Mouse (Mus musculus) neural tube, embryonic 14.5 days (tissue): ENCODE data around the gene Tubb2b. TPM values are rescaled to one million over a fixed set of nuclear protein-coding genes. Genes with fewer than 3 reads are reported as not detected.

Experiments used
- ATAC-seq: fragments of 200-750 bp; cut with Nextera tagmentation; 2 replicates; pipeline ENCODE4 v1.8.0; 2017; ENCODE audit warnings: low read depth, mild to moderate bottlenecking, moderate TSS enrichment, moderate library complexity
- H3K27ac ChIP-seq: fragments of 300-500 bp; sonication (generic); 2 replicates; pipeline ENCODE4 v1.5.1; 2014; ENCODE audit warnings: low read depth, mild to moderate bottlenecking, control low read depth, low read length, moderate library complexity, mixed read lengths
- H3K27me3 ChIP-seq: fragments of 300-500 bp; sonication (generic); 2 replicates; pipeline ENCODE4 v1.6.1; 2014; ENCODE audit warnings: low read length; ENCODE audit not compliant: control insufficient read depth, insufficient read depth
- H3K36me3 ChIP-seq: fragments of 300-500 bp; sonication (generic); 2 replicates; pipeline ENCODE4 v1.6.1; 2014; ENCODE audit warnings: low read length, mixed read lengths; ENCODE audit not compliant: control insufficient read depth, insufficient read depth
- H3K4me1 ChIP-seq: fragments of 300-500 bp; sonication (generic); 2 replicates; pipeline ENCODE4 v1.6.1; 2014; ENCODE audit warnings: low read length; ENCODE audit not compliant: control insufficient read depth, insufficient read depth
- H3K4me2 ChIP-seq: fragments of 300-500 bp; sonication (generic); 2 replicates; pipeline ENCODE4 v1.6.1; 2014; ENCODE audit warnings: mild to moderate bottlenecking, low read depth, low read length, control low read depth
- H3K4me3 ChIP-seq: fragments of 300-500 bp; sonication (generic); 2 replicates; pipeline ENCODE4 v1.5.1; 2014; ENCODE audit warnings: low read depth, low read length, control low read depth, mixed read lengths
- H3K9ac ChIP-seq: fragments of 300-500 bp; sonication (generic); replicated peaks from 2 replicates; pipeline ENCODE4 v1.6.1; 2014; ENCODE audit warnings: low read depth, mild to moderate bottlenecking, control low read depth, low read length, mixed read lengths
- H3K9me3 ChIP-seq: fragments of 300-500 bp; sonication (generic); 2 replicates; pipeline ENCODE4 v1.6.1; 2016; ENCODE audit warnings: low read length; ENCODE audit not compliant: control insufficient read depth
- WGBS: fragments of 180-500 bp; shearing (Covaris S2); extraction: QIAGEN DNeasy Blood & Tissue Kit; methylation state at CpG from one replicate; pipeline ENCODE4 v1.1.7; 2014; 5-methylcytosine and 5-hydroxymethylcytosine counted together
- polyA plus RNA-seq: library from polyadenylated mRNA; unstranded; fragments of >200 nt; fragmentation: Nextera tagmentation; extraction: Ambion mirVana; gene quantifications from 2 replicates; pipeline ENCODE4 v1.2.1, GENCODE M21; 2014

Gene Tubb2b
- polyA plus RNA-seq, 1 experiment from 2014 or later = 629 TPM

- H3K4me2 ChIP-seq = peak overlapping the region; percentile 69
- peak overlapping the region; percentile 93 for H3K4me3 ChIP-seq
- H3K27ac ChIP-seq = peak overlapping the region; percentile 100
- WGBS = under 1% methylated on average over 24 of the region's 24 CpGs
- H3K9me3 ChIP-seq = no peaks in the 10 kb centered on the region
- H3K36me3 ChIP-seq = no peaks in the 10 kb centered on the region; the same call in 1 of the 2 replicates
- H3K4me1 ChIP-seq = peaks cover 11% of the 10 kb centered on the region; the same call in 1 of the 2 replicates
- H3K27me3 ChIP-seq = no peaks in the 10 kb centered on the region
- peak; percentile 78 for ATAC-seq
- peak overlapping the region; percentile 99 for H3K9ac ChIP-seq
These were observed 893 bp upstream of the Tubb2b start for GRCm38 (mm10) chr13:34131011-34131707.

- ATAC-seq = peak; percentile 7; the same call in 1 of the 2 replicates
- Histone ChIP-seq H3K4me1 (peaks cover 19% of the 10 kb centered on the region), H3K27me3 (no peaks in the 10 kb centered on the region), H3K4me2 (peak overlapping the region; percentile 69), H3K36me3 (peaks cover 9% of the 10 kb centered on the region; the same call in 1 of the 2 replicates), H3K4me3 (peak overlapping the region; percentile 93), H3K9ac (peak overlapping the region; percentile 99), H3K9me3 (no peaks in the 10 kb centered on the region), H3K27ac (peak overlapping the region; percentile 100)
- WGBS = under 1% methylated on average over 31 of the region's 31 CpGs
These were observed 611 bp downstream of the Tubb2b start for GRCm38 (mm10) chr13:34129485-34130225.

DNA sequence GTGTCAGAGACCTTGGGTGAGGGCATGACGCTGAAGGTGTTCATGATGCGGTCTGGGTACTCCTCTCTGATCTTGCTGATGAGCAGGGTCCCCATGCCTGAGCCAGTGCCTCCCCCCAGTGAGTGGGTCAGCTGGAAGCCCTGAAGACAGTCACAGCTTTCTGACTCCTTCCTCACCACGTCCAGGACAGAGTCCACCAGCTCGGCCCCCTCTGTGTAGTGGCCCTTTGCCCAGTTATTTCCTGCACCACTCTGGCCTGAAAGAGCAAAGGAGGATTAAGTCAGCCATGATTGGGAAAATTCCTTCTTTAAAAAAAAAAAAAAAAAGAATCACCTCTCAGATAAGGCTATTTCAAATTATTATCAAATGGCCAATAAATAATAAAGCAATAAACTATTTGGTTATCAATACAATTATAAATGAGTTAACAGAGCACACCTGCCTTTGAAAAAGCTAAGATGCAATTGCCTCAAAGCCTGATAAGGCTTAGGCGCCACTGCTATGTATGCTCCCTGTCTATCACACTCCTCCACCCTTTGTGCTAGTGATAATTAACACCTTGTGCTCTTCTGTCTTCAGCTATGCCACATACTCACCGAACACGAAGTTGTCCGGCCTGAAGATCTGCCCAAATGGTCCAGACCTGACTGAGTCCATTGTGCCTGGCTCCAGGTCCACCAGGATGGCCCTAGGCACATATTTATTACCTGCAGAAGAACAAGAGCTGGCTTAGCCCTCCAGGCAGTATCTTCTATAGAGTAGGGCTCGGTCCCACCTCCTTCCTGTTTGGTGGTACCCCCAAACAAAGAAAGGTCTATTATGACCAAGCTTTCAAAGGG is 1.8 kb downstream of the Tubb2b start:
- peaks cover 18% of the 10 kb centered on the region for H3K4me1 ChIP-seq
- no peaks in the 10 kb centered on the region for H3K9me3 ChIP-seq
- H3K27me3 ChIP-seq = no peaks in the 10 kb centered on the region
- H3K36me3 ChIP-seq = peaks cover 9% of the 10 kb centered on the region; the same call in 1 of the 2 replicates
- H3K4me2 ChIP-seq = peak overlapping the region; percentile 69
- ATAC-seq = no peak
- H3K4me3 ChIP-seq = peak overlapping the region; percentile 93
- WGBS = 21% methylated on average over 8 of the region's 9 CpGs
- peak overlapping the region; percentile 99 for H3K9ac ChIP-seq
- peak overlapping the region; percentile 100 for H3K27ac ChIP-seq

- no peaks in the 10 kb centered on the region for H3K27me3 ChIP-seq
- no peaks in the 10 kb centered on the region for H3K9me3 ChIP-seq
- peak overlapping the region; percentile 94 for H3K4me2 ChIP-seq
- WGBS = 26% methylated on average over 4 of the region's 4 CpGs
- H3K4me1 ChIP-seq = peaks cover 17% of the 10 kb centered on the region
- ATAC-seq = no peak
- H3K27ac ChIP-seq = no peak overlapping the region
- H3K9ac ChIP-seq = peak overlapping the region; percentile 58
- peak overlapping the region; percentile 43 for H3K4me3 ChIP-seq
- peaks cover 9% of the 10 kb centered on the region; the same call in 1 of the 2 replicates for H3K36me3 ChIP-seq
These were observed 4.6 kb downstream of the Tubb2b start for GRCm38 (mm10) chr13:34125711-34126110.

- H3K9me3 ChIP-seq = no peaks in the 10 kb centered on the region
- peaks cover 15% of the 10 kb centered on the region for H3K4me1 ChIP-seq
- H3K36me3 ChIP-seq = peaks cover 5% of the 10 kb centered on the region; the same call in 1 of the 2 replicates
- H3K27ac ChIP-seq = no peak overlapping the region
- no peak for ATAC-seq
- 96% methylated on average over 2 of the region's 2 CpGs for WGBS
- H3K4me2 ChIP-seq = no peak overlapping the region
- H3K27me3 ChIP-seq = no peaks in the 10 kb centered on the region
- no peak overlapping the region for H3K4me3 ChIP-seq
- H3K9ac ChIP-seq = no peak overlapping the region
These were observed 9.7 kb downstream of the Tubb2b start for GRCm38 (mm10) chr13:34120536-34120935.

- 82% methylated on average over 4 of the region's 4 CpGs for WGBS
These were observed 10.9 kb downstream of the Tubb2b start for GRCm38 (mm10) chr13:34119406-34119805.

DNA sequence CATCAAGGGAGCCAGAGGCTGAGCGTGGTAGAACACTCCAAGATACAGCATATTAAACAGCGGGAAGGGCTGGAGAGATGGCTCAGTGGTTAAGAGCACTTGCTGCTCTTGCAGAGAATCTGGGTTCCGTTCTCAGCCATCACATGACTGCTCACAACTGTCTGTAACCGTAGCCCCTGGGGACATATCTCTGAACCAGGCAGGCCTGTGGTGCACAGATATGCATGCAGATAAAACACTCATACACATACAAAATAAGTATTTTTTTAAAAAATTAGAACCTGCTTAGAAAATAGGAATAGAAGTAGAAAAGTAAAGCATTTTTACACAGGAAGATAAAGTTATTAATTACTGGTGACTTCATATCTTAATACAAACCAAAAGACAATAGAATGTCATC is 11.4 kb downstream of the Tubb2b start:
- H3K9me3 ChIP-seq = no peaks in the 10 kb centered on the region
- H3K36me3 ChIP-seq = no peaks in the 10 kb centered on the region
- no peak overlapping the region for H3K9ac ChIP-seq
- H3K27me3 ChIP-seq = no peaks in the 10 kb centered on the region
- no peak overlapping the region for H3K4me3 ChIP-seq
- H3K4me2 ChIP-seq = no peak overlapping the region
- no peak overlapping the region for H3K27ac ChIP-seq
- H3K4me1 ChIP-seq = 0 out of 2 replicates have a peak, but pooled peaks cover 5% of the 10 kb centered on the region
- WGBS = 74% methylated on average over 4 of the region's 4 CpGs
- ATAC-seq = no peak

More at GRCm38 (mm10) chr13:34119406-34119805, 10.9 kb downstream of the Tubb2b start:
- Histone ChIP-seq H3K4me2 (no peak overlapping the region), H3K9ac (no peak overlapping the region), H3K36me3 (no peaks in the 10 kb centered on the region), H3K4me1 (0 out of 2 replicates have a peak, but pooled peaks cover 5% of the 10 kb centered on the region), H3K9me3 (no peaks in the 10 kb centered on the region), H3K27me3 (no peaks in the 10 kb centered on the region), H3K27ac (no peak overlapping the region), H3K4me3 (no peak overlapping the region)
- ATAC-seq = no peak

GRCm38 (mm10) chr13:34116508-34116907 is 13.8 kb downstream of the Tubb2b start:
- 82% methylated on average over 6 of the region's 6 CpGs for WGBS
- H3K27ac ChIP-seq = no peak overlapping the region

More at GRCm38 (mm10) chr13:34116508-34116907, 13.8 kb downstream of the Tubb2b start:
- H3K4me1 ChIP-seq = no peaks in the 10 kb centered on the region
- no peaks in the 10 kb centered on the region for H3K27me3 ChIP-seq
- H3K4me2 ChIP-seq = no peak overlapping the region
- ATAC-seq = no peak
- no peaks in the 10 kb centered on the region for H3K9me3 ChIP-seq
- no peak overlapping the region for H3K9ac ChIP-seq
- no peaks in the 10 kb centered on the region for H3K36me3 ChIP-seq
- H3K4me3 ChIP-seq = no peak overlapping the region
